Mouse (Mus musculus): ENCODE data around the gene Pwwp2b. TPM values are rescaled to one million over a fixed set of nuclear protein-coding genes. Genes with fewer than 3 reads are reported as not detected.

The Pwwp2b gene
- 1 to 10 TPM; 1.9 to 3.4 (median 2.1) TPM for polyA plus RNA-seq (2017; shearing (Covaris generic))

GRCm38 (mm10) chr7:139247881-139248614 lies at the start of gene Pwwp2b:
Gene Pwwp2b (plus strand): TSS chr7:139248482.
- peak; percentile 74 for ATAC-seq

DNA sequence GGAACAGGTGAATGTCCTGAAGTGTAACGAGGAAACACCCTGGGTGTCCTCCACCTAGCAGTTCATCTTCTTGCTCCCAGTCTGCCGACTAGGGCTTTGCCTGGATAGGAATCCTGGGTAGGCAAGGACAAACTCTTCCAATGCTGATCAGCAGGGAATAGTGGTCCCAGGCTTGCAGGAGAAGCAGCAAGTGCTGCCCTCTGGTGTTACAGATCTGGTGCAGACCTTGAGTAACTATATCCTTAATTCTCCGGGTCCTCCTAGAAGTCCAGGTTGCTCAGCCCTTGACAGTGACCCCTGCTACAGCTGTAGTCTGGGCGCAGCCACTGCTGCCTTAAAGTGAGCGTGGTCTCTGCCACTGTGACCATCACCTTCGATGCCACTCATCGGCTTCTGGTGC lies 48.2 kb upstream of the Pwwp2b start:
- no peak for ATAC-seq

- no peak for ATAC-seq
These were observed 47.1 kb upstream of the Pwwp2b start for GRCm38 (mm10) chr7:139201209-139201608.

GRCm38 (mm10) chr7:139208023-139208772 lies 40.1 kb upstream of the Pwwp2b start:
- ATAC-seq, result peak; percentile 76

GRCm38 (mm10) chr7:139208773-139209095 lies 39.5 kb upstream of the Pwwp2b start:
- no peak for ATAC-seq

- ATAC-seq, result no peak
These were observed 36.5 kb upstream of the Pwwp2b start for GRCm38 (mm10) chr7:139211761-139212160.

DNA sequence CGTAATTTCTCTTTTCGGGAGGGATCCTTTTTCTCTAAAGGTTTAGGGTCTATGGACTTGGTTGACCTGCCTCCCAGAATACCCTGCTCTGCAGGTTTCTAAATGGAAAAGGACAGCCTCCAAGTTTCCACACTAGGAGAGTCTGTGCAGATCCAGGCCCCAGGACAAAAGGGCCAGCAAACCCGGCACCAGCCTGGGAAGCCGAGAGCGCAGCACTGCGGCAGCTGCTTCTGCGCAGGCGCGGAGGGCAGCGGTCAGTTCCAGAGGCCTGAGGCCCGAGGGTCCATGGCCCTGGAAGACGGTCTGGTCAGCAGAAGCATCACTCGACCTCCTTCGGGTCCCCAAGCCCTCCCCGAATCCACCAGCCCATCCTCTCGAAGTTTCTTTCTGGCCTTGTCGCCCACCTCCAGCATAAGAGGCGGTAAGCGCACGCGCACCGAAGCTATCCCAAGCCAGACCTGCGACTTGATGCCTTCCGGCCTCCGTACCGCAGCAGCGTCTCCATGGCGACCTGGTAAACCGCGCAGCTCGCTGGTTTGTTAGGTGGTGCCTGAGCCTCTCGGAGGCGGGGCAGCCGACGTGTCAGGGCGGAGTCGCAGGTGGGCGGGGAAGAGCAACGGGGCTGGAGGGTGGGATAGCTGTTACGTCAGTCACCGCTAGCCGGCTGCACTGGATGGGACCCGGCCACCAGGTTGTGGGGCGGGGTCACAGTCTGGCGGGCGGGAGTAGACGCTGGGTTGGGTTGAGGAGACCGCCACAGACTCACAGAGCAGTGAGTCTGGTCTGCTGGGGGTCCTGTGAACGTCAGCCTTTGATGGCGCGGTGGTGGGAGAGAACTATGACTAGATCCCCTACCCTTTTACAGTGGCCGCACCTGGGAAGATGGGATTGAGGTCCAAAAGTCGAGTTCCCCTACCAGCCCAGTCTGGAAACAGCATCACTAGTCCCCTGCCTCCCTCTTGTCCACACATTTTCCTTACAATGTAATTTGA lies 35.2 kb upstream of the Pwwp2b start, which contains the start of the genes Lrrc27 and Stk32c:
Gene Lrrc27, plus strand, starts transcription at position 235 of the 992 bp plus-strand sequence.
Gene Stk32c, minus strand, starts transcription at position 554 of the 992 bp plus-strand sequence.
- ATAC-seq, result peak; percentile 94

GRCm38 (mm10) chr7:139213751-139214150 lies 34.5 kb upstream of the Pwwp2b start:
- no peak for ATAC-seq

DNA sequence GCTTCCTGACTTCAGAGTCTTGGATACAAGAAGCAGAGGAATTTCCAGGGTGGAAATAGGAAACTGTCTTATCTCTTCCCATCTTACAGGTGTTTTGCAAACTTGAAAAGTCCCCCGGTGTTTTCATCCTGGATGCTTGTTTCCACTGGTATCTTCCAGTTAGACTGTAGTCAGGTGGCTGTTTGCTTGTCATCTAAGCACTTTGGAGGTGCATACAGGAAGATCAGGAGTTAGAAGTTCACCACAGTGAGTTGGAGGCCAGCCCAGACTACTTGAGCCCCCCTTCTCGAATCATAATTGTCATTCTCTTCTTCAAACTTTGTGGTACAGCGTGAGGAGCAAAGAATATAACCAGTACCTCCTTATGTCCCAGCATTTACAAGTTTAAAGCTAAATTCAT lies 34.1 kb upstream of the Pwwp2b start:
- no peak for ATAC-seq

DNA sequence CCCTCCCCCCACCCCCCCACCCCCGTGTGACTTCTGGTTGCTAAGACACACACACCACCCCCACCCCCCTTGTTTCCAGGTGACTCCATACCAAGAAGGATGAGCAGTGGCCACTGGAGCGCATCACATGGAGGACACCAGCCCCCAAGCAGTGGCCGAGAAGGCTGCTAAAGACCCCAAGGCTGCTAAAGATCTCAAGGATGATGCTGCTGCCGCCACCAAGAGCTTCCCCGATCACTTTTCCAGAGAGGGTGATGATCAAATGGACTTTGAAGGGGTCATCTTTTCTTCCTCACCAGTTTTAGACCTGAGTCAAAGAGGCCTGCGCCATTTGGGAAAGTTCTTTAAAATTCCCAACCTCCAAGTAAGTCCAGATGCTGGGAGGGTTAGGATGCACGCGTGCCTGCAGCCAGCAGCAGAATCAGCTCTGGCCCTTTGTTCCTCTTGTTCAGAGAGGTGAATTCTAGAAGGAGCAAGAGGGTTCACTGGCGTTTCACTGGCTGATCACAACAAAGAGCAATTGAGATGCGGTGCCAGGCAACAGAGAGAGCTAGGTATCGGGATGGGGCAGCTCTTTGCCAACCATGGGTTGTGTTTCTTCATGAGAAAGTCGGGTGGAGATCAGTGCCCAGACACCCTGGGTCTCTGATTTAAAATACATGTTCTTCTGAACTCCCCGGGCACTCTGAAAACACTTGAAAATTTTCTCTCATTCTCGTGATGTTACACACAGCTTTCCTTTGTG lies 33.5 kb upstream of the Pwwp2b start:
- ATAC-seq, result no peak

DNA sequence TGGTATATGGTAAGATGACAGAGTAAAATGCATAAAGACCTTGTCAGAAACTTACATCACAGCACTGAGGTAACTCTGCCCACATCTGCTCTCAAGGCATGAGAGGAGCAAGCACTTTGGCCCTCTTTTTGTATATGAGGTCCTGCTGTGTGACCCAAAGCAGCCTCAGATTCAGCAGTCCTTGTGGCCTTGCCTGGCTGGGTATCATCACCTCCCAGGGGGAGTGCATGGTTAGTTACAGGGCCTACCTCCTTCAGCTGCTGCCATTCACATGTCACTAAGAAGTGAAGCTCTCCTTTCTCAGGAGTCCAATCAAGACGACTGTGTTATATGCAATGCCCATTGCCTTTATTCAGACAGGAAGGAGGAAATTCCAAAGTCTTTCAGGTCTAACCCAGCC lies 32.8 kb upstream of the Pwwp2b start:
- ATAC-seq, result no peak

DNA sequence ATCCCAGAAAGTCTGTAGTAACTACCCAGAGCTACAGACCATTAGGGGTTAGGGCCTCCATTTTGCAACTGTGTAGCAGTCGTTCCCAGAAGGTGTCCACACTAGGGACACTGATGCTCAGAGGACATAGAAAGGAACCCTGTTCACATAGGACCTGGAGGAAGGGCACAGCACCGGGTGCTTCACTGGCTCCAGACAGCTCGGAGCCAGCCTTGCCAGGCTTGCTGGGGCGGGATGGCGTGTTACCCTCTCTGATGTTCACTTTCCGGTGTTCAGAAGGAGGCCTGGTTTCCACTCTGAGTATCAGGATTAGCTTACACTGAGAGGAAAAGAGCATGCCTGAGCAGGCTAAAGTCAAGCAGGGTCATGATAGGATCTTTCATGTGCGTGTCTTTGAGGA lies 32.3 kb upstream of the Pwwp2b start:
- ATAC-seq, result no peak

- no peak for ATAC-seq
These were observed 31.8 kb upstream of the Pwwp2b start for GRCm38 (mm10) chr7:139216464-139216863.

GRCm38 (mm10) chr7:139217046-139217445 lies 31.2 kb upstream of the Pwwp2b start:
- no peak for ATAC-seq

DNA sequence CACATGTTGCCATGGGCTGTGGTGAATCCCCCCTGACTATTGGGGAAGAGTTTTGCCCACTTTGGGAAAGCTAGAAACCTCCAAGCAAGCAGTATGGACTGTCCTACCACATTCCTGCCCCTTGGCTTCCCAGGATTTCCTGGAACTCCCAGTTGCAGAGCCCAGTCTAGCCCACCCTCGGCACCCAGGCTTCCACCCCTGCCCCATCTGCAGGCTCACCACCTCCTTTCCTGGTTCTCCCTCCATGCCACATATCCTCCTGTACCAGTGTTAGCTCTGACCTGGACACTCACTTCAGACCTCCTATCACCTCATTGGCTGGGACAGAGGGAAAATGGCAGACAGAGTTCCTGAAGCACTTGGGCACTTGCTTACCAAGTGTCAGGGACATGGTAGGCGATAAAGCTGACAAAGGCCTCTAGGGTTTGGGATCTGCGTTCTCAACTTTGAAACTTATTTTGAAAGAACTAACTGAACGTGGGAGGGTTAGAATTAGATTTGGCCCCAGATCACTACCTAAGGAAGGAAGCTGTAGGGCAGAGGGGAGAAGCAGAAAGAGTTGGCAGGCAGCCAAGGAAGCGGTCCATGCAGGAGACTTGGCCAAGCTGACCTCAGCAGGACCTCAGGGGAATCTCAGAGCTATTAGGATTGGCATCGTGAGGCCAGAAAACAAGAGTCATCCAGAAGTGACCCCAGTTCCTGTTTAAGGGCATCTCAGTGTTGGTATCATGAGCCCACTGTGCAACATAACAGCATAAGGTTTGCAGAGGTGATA lies 29.5 kb upstream of the Pwwp2b start:
- no peak for ATAC-seq

DNA sequence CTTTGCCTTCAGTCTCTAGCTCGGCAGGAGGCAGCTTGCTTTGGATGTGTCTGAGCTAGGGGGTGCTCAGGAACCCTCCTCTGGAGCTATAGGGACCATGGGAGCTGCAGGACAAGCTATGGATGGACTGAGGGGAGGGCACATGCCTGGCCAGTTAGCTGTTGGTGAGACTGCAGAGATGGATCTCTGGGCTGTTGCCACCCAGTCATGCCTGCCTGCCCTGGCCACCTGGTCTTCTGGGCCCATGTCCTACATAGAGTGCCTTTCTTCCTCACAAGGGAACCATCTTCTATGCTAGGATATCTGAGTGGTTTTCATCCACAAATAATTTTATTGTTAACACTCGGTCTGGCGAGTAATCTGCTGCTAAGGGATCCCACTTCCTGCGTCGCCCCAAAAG lies 28.8 kb upstream of the Pwwp2b start:
- ATAC-seq, result no peak

- ATAC-seq, result no peak
These were observed 28.0 kb upstream of the Pwwp2b start for GRCm38 (mm10) chr7:139220303-139220702.

- ATAC-seq, result no peak
These were observed 27.2 kb upstream of the Pwwp2b start for GRCm38 (mm10) chr7:139221072-139221471.

- ATAC-seq, result no peak
These were observed 26.4 kb upstream of the Pwwp2b start for GRCm38 (mm10) chr7:139221856-139222255.

DNA sequence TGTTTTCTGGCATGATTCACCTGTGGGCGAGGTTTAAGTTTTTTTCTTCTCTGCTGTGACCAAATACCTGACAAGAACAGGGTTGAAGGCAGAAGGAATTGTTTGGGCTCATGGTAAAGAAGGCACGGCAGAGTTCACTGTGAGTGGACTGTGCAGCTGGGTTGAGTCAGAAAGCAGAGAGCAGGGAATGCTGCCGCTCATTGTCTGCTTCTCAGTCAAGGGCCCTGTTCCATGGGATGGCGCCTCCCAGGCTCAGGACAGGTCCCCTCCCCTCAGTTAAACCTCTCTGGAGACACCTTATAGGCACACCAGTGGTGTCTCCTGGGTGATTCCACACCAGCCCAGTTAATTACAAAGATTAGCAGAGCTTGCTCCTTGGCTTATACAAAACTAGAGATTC lies 25.9 kb upstream of the Pwwp2b start:
- no peak for ATAC-seq

GRCm38 (mm10) chr7:139224070-139224469 lies 24.2 kb upstream of the Pwwp2b start:
- ATAC-seq, result no peak

Data from inflammation-experienced regulatory T-cells, adult 6 months (primary cell).